22 mouse cellular contexts compared by ENCODE assay signal in genomic region chr7:113841521-113841920, GRCm38 (mm10).
DNase-seq lines count a peak whose midpoint lies in the region; ATAC-seq and TF ChIP-seq lines count a peak whose summit lies in the region.
"Had no signal": no experiment of that assay in that cellular context is flagged by ENCODE, and none has a peak within 500 bp of the region (broad histone marks: within the 10 kb centered on the region; RNA-seq: fewer than 3 reads in every experiment).

No protein-coding gene starts in this region.

- H3K4me2 ChIP-seq in heart, embryonic 11.5 days, result no peak overlapping the region
- H3K4me2 ChIP-seq in heart, embryonic 13.5 days, result no peak overlapping the region
- H3K4me2 ChIP-seq in midbrain, embryonic 11.5 days, result no peak overlapping the region
- H3K4me2 ChIP-seq in midbrain, embryonic 16.5 days (ENCODE audit: low read length), result no peak overlapping the region

- ATAC-seq in heart, embryonic 11.5 days (replicated peaks; ENCODE audit: insufficient number of reproducible peaks, low FRiP score, low TSS enrichment), result no peak
- ATAC-seq in heart, embryonic 13.5 days (ENCODE audit: extremely low read depth, insufficient number of reproducible peaks, low FRiP score, low TSS enrichment), result no peak
- ATAC-seq in midbrain, embryonic 11.5 days (ENCODE audit: low FRiP score), result no peak
- ATAC-seq in midbrain, embryonic 16.5 days, result no peak
- ATAC-seq: activated CD4-positive, CD25-positive, alpha-beta regulatory T cell, adult 4 months; CD4-positive, CD25-positive, alpha-beta regulatory T cell, adult 4 months; Patski had no signal

- H3K9ac ChIP-seq in heart, embryonic 11.5 days (ENCODE audit: low read depth, low read length), result no peak overlapping the region
- H3K9ac ChIP-seq in heart, embryonic 13.5 days, result no peak overlapping the region
- H3K9ac ChIP-seq in heart, adult 2 months (ENCODE audit: low read depth, low read length), result no peak overlapping the region
- H3K9ac ChIP-seq in midbrain, embryonic 11.5 days (ENCODE audit: low read length), result no peak overlapping the region
- no peak overlapping the region for H3K9ac ChIP-seq in midbrain, embryonic 16.5 days (ENCODE audit: low read depth, low read length)

- intact Hi-C loops in heart, adult 2 months (cut with DNase I), result no loop called here

- no peak for TF ChIP-seq EP300 in heart, adult 2 months (IDR thresholded peaks at IDR 0.05; ENCODE audit: insufficient read depth, low read depth, low read length)

- 0 out of 2 replicates have a peak overlapping the region, but pooled peaks have one; percentile 3 for H3K27ac ChIP-seq in heart, embryonic 10.5 days
- H3K27ac ChIP-seq in heart, embryonic 11.5 days (ENCODE audit: low read depth, low read length), result no peak overlapping the region
- H3K27ac ChIP-seq in heart, embryonic 13.5 days (replicated peaks), result 0 out of 2 replicates have a peak overlapping the region, but pooled peaks have one; percentile 8
- H3K27ac ChIP-seq in heart, adult 2 months, result no peak overlapping the region
- H3K27ac ChIP-seq in midbrain, embryonic 11.5 days (ENCODE audit: low read depth, low read length), result no peak overlapping the region
- H3K27ac ChIP-seq in midbrain, embryonic 16.5 days (ENCODE audit: low read length), result no peak overlapping the region

- no peak for TF ChIP-seq CTCF in heart, adult 2 months (IDR thresholded peaks at IDR 0.05)

- H3K79me2 ChIP-seq in heart, adult 2 months (replicated peaks; ENCODE audit: control insufficient read depth, insufficient read depth, low read length), result no peaks in the 10 kb centered on the region

- no peaks in the 10 kb centered on the region for H3K27me3 ChIP-seq in heart, embryonic 10.5 days (ENCODE audit: insufficient read depth, poor library complexity, severe bottlenecking)
- no peaks in the 10 kb centered on the region for H3K27me3 ChIP-seq in heart, embryonic 11.5 days (ENCODE audit: control insufficient read depth, insufficient read depth, low read length)
- H3K27me3 ChIP-seq in heart, embryonic 13.5 days (replicated peaks), result no peaks in the 10 kb centered on the region
- H3K27me3 ChIP-seq in heart, adult 2 months (ENCODE audit: control insufficient read depth, insufficient read depth, low read length), result no peaks in the 10 kb centered on the region
- H3K27me3 ChIP-seq in midbrain, embryonic 11.5 days (ENCODE audit: control insufficient read depth, insufficient read depth, low read length), result no peaks in the 10 kb centered on the region
- no peaks in the 10 kb centered on the region for H3K27me3 ChIP-seq in midbrain, embryonic 16.5 days (ENCODE audit: control insufficient read depth, insufficient read depth, low read depth, low read length)
- H3K27me3 ChIP-seq: CH12.LX had no signal

- no peaks in the 10 kb centered on the region for H3K9me3 ChIP-seq in heart, embryonic 10.5 days
- no peaks in the 10 kb centered on the region for H3K9me3 ChIP-seq in heart, embryonic 11.5 days (replicated peaks; ENCODE audit: control insufficient read depth, low read length)
- no peaks in the 10 kb centered on the region for H3K9me3 ChIP-seq in heart, embryonic 13.5 days
- no peaks in the 10 kb centered on the region for H3K9me3 ChIP-seq in midbrain, embryonic 11.5 days (ENCODE audit: control insufficient read depth, low read length)
- H3K9me3 ChIP-seq in midbrain, embryonic 16.5 days (replicated peaks; ENCODE audit: control insufficient read depth, low read length, poor library complexity, severe bottlenecking), result no peaks in the 10 kb centered on the region

- no peak for TF ChIP-seq POLR2A in heart, adult 2 months (IDR thresholded peaks at IDR 0.05; ENCODE audit: insufficient read depth, low read depth, low read length)

- H3K4me3 ChIP-seq in heart, embryonic 10.5 days, result no peak overlapping the region
- no peak overlapping the region for H3K4me3 ChIP-seq in heart, embryonic 11.5 days (ENCODE audit: low read depth, low read length)
- H3K4me3 ChIP-seq in heart, embryonic 13.5 days, result no peak overlapping the region
- no peak overlapping the region for H3K4me3 ChIP-seq in heart, adult 2 months
- H3K4me3 ChIP-seq in midbrain, embryonic 11.5 days (ENCODE audit: low read depth, low read length), result no peak overlapping the region
- H3K4me3 ChIP-seq in midbrain, embryonic 16.5 days (ENCODE audit: low read depth, low read length), result no peak overlapping the region

- H3K4me1 ChIP-seq in heart, embryonic 10.5 days, result peaks cover 16% of the 10 kb centered on the region
- H3K4me1 ChIP-seq in heart, embryonic 11.5 days (ENCODE audit: control insufficient read depth, insufficient read depth, low read length), result peaks cover 5% of the 10 kb centered on the region
- H3K4me1 ChIP-seq in heart, embryonic 13.5 days, result peaks cover 15% of the 10 kb centered on the region
- H3K4me1 ChIP-seq in heart, adult 2 months (ENCODE audit: control insufficient read depth, insufficient read depth, low read length), result no peaks in the 10 kb centered on the region
- H3K4me1 ChIP-seq in midbrain, embryonic 11.5 days (ENCODE audit: control insufficient read depth, insufficient read depth, low read length), result no peaks in the 10 kb centered on the region
- H3K4me1 ChIP-seq in midbrain, embryonic 16.5 days (ENCODE audit: control insufficient read depth, insufficient read depth, low read length), result no peaks in the 10 kb centered on the region

- H3K36me3 ChIP-seq in heart, embryonic 10.5 days, result peaks cover 4% of the 10 kb centered on the region; the same call in 1 of the 2 replicates
- no peaks in the 10 kb centered on the region for H3K36me3 ChIP-seq in heart, embryonic 11.5 days (ENCODE audit: control insufficient read depth, insufficient read depth, low read length)
- H3K36me3 ChIP-seq in heart, embryonic 13.5 days, result peaks cover 12% of the 10 kb centered on the region
- no peaks in the 10 kb centered on the region for H3K36me3 ChIP-seq in heart, adult 2 months (ENCODE audit: control insufficient read depth, insufficient read depth, low read length)
- H3K36me3 ChIP-seq in midbrain, embryonic 11.5 days (ENCODE audit: control insufficient read depth, insufficient read depth, low read length), result no peaks in the 10 kb centered on the region
- no peaks in the 10 kb centered on the region for H3K36me3 ChIP-seq in midbrain, embryonic 16.5 days (ENCODE audit: control insufficient read depth, insufficient read depth, low read length)
- H3K36me3 ChIP-seq: G1E had no signal

- 73% methylated on average over 2 of the region's 2 CpGs for WGBS in heart, embryonic 10.5 days
- 82% methylated on average over 2 of the region's 2 CpGs for WGBS in heart, embryonic 11.5 days (ENCODE audit: insufficient replicate concordance)
- WGBS in heart, embryonic 13.5 days, result 79% methylated on average over 2 of the region's 2 CpGs
- 88% methylated on average over 2 of the region's 2 CpGs for WGBS in heart, adult 2 months
- WGBS in midbrain, embryonic 11.5 days, result 92% methylated on average over 2 of the region's 2 CpGs
- WGBS in midbrain, embryonic 16.5 days, result 96% methylated on average over 2 of the region's 2 CpGs

- peak; percentile 81 for DNase-seq in heart, adult 11 months
- DNase-seq in heart, adult 18-20 months, result no peak
- no peak for DNase-seq in heart, embryonic 10.5 days (ENCODE audit: low spot score)
- DNase-seq in heart, adult 2 months, result no peak
- DNase-seq in midbrain, embryonic 11.5 days (ENCODE audit: low spot score, missing footprints), result peak; percentile 61
- DNase-seq: adrenal gland, adult 2 months; adrenal gland, adult 8-10 months; adrenal gland, postnatal 10 days; adrenal gland, postnatal 14 days; adrenal gland, postnatal 25 days; adrenal gland, postnatal 36 days; B cell, adult 2 months; cerebellum, adult 11 months; cerebellum, adult 11-12 months had no signal

Comparison
In these comparisons a context has a peak if more than half of its experiments do, and no peak if none do; other contexts are left out.
1. DNase-seq: peak in heart, adult 11 months (single experiment) and midbrain, embryonic 11.5 days (single experiment); none in heart, adult 18-20 months (0 of 2), heart, embryonic 10.5 days (single experiment) and heart, adult 2 months (0 of 2).
2. H3K27ac ChIP-seq: peak in heart, embryonic 10.5 days (single experiment) and heart, embryonic 13.5 days (single experiment); none in heart, embryonic 11.5 days (single experiment), heart, adult 2 months (single experiment), midbrain, embryonic 11.5 days (single experiment) and midbrain, embryonic 16.5 days (single experiment).